Mouse (Mus musculus) CH12.LX (cell line): ENCODE results near the gene Syne1.

Source experiments
- CTCF ChIP-seq, 2 experiments: IDR thresholded peaks in 1 of 2; conservative IDR thresholded peaks in 1 of 2; 2 replicates each; pipeline ENCODE4 v1.5.1; 2011 to 2012; ENCODE audit warnings: low read depth in 2 of 2, low read length in 2 of 2, improper control_type of control experiment in 1 of 2, inconsistent platforms in 1 of 2, mild to moderate bottlenecking in 1 of 2, moderate library complexity in 1 of 2
- EP300 ChIP-seq: IDR thresholded peaks from 2 replicates; pipeline ENCODE4 v1.6.1; 2011; ENCODE audit warnings: low read length, improper control_type of control experiment
- HCFC1 ChIP-seq: IDR thresholded peaks from 2 replicates; pipeline ENCODE4 v1.6.1; 2012; ENCODE audit warnings: low read depth, mild to moderate bottlenecking, inconsistent platforms, low read length, improper control_type of control experiment
- JUND ChIP-seq: conservative IDR thresholded peaks from 2 replicates; pipeline ENCODE4 v1.6.1; 2011; ENCODE audit warnings: low read depth, low read length, improper control_type of control experiment
- MYC ChIP-seq: IDR thresholded peaks from 2 replicates; pipeline ENCODE4 v1.6.1; 2011; ENCODE audit warnings: low read depth, mild to moderate bottlenecking, improper control_type of control experiment, low read length
- POLR2A ChIP-seq: IDR thresholded peaks from 2 replicates; pipeline ENCODE4 v1.6.1; 2011; ENCODE audit warnings: low read depth, mild to moderate bottlenecking, improper control_type of control experiment, low read length
- RAD21 ChIP-seq: IDR thresholded peaks from 2 replicates; pipeline ENCODE4 v1.6.1; 2011; ENCODE audit warnings: low read depth, mild to moderate bottlenecking, low read length, improper control_type of control experiment, moderate library complexity
- SMC3 ChIP-seq: IDR thresholded peaks from 2 replicates; pipeline ENCODE4 v1.6.1; 2011; ENCODE audit warnings: low read depth, low read length, improper control_type of control experiment
- TCF12 ChIP-seq: IDR thresholded peaks from 2 replicates; pipeline ENCODE4 v1.6.1; 2014; ENCODE audit warnings: low read depth, mild to moderate bottlenecking, inconsistent platforms, low read length, improper control_type of control experiment
- USF1 ChIP-seq: IDR thresholded peaks from 2 replicates; pipeline ENCODE4 v1.6.1; 2014; ENCODE audit warnings: low read depth, mild to moderate bottlenecking, inconsistent platforms, low read length, improper control_type of control experiment

DNA sequence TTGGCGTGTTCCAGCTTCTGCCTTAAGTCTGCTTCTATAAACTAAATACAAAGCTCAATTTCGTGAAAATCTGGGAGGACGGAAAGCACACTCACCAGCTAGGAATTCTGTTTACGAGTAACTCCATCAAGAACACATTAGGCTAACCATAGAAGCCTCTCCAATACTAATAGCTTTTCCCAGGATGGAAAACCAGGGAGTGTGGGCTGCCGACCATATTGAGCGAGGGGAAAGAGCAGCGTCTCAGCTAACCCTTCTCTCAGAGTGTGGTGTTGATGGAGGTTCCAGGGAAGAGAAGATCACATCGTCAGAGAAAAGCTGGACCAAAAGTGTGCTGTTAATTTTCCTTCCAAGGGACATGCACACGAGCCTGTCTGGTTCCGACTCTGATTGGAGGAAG is 241.9 kb downstream of the Syne1 start:
- TF ChIP-seq HCFC1 (no peak), POLR2A (no peak), CTCF (conservative IDR thresholded peaks at IDR 0.05 in 1 of 2, IDR thresholded peaks at IDR 0.05 in 1 of 2; ENCODE audit: low read depth in 2 of 2, low read length in 2 of 2) (no peak), TCF12 (no peak), USF1 (no peak), JUND (no peak), SMC3 (no peak), RAD21 (no peak), EP300 (no peak), MYC (no peak)
